Mouse (Mus musculus): Measurements from ENCODE around the gene Ppp2r1b.

- peak; percentile 87 for TF ChIP-seq CTCF (conservative IDR thresholded peaks at IDR 0.05; ENCODE audit: insufficient read depth, insufficient read length, low read depth, low read length)
- TF ChIP-seq POLR2A (IDR thresholded peaks at IDR 0.05; ENCODE audit: low read depth, low read length), result no peak
Observed at GRCm38 (mm10) chr9:50800985-50801384, 44.1 kb upstream of the Ppp2r1b start.
